Mouse (Mus musculus) erythroblast, embryonic 14.5 days (primary cell): Measurements from ENCODE around the gene Hc. TPM values are rescaled to one million over a fixed set of nuclear protein-coding genes. Genes with fewer than 3 reads are reported as not detected.

Experiments used
- H3K27me3 ChIP-seq: 2 replicates; pipeline ENCODE4 v1.6.1; 2012; ENCODE audit warnings: inconsistent platforms; ENCODE audit not compliant: control insufficient read depth
- H3K36me3 ChIP-seq: 2 replicates; pipeline ENCODE4 v1.6.1; 2012; ENCODE audit warnings: mild to moderate bottlenecking, inconsistent platforms; ENCODE audit not compliant: control insufficient read depth
- H3K4me1 ChIP-seq: 2 replicates; pipeline ENCODE4 v1.6.1; 2012; ENCODE audit warnings: inconsistent platforms; ENCODE audit not compliant: control insufficient read depth
- H3K4me3 ChIP-seq: replicated peaks from 2 replicates; pipeline ENCODE3; 2012; ENCODE audit warnings: moderate library complexity, mild to moderate bottlenecking, inconsistent platforms
- H3K9me3 ChIP-seq: 2 replicates; pipeline ENCODE4 v1.6.1; 2012; ENCODE audit warnings: low read length, inconsistent platforms, mixed read lengths; ENCODE audit not compliant: control insufficient read depth
- GATA1 ChIP-seq: IDR thresholded peaks from 2 replicates; pipeline ENCODE4 v1.6.1; 2012; ENCODE audit warnings: low read length, inconsistent platforms, mixed read lengths
- TAL1 ChIP-seq: IDR thresholded peaks from 3 replicates; pipeline ENCODE4 v1.6.1; 2012; ENCODE audit warnings: low read length, inconsistent platforms, mixed read lengths
- polyA plus RNA-seq: library from polyadenylated mRNA; stranded (reverse); fragments of >175 nt; gene quantifications from 2 replicates; pipeline ENCODE4 v1.2.3, GENCODE M21; 2012

Hc gene
- not detected in 2 replicates for polyA plus RNA-seq

DNA sequence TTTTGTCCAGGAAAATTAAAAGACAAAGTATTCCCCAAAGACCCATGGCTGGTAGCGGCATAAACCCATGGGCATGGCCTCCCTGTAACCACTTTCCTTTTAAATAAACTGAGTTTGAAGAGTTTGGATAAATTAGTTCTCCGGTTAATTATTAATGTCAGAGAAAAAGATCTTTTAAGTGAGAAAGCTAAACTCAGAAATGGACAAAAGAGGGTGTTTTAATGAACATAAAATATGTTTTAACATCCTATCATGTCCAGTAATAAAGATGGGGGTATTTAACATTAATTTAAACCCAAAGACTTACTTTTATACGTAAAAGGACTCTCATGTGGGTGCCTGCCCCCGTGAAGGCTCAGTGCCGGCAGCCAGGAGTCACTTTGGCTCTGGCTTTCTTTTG is at the start of gene Hc:
Gene Hc (minus strand): TSS at position 101 of the 400 bp plus-strand sequence.
- Histone ChIP-seq H3K27me3 (no peaks in the 10 kb centered on the region), H3K36me3 (no peaks in the 10 kb centered on the region), H3K4me1 (no peaks in the 10 kb centered on the region), H3K9me3 (no peaks in the 10 kb centered on the region), H3K4me3 (peak within 1 kb of the TSS; percentile 22)
- TF ChIP-seq GATA1: no peak
- TF ChIP-seq TAL1: no peak

DNA sequence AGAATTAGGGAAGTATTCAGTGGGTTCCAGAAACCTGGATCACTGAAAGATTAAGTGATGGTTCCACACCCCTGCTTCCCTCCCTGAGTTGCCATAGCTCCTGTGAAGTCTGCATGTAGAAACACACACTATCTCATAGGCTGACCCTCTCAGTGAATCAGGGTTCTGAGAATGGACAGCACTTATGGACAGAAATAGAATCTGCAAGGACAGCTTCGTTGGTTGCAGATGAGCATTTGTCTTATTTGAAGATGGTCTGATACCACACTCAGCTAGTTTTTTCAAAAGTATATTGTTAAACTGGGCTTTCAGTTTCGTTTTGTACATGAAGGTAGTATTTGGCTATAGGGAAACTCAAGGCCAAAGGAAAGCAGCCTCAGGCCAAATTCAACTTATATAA is 49.3 kb upstream of the Hc start:
- TF ChIP-seq TAL1 (no peak), GATA1 (no peak)
- Histone ChIP-seq H3K4me1 (peaks cover 31% of the 10 kb centered on the region), H3K36me3 (peaks cover 13% of the 10 kb centered on the region), H3K27me3 (no peaks in the 10 kb centered on the region), H3K9me3 (no peaks in the 10 kb centered on the region), H3K4me3 (peak overlapping the region; percentile 81)

DNA sequence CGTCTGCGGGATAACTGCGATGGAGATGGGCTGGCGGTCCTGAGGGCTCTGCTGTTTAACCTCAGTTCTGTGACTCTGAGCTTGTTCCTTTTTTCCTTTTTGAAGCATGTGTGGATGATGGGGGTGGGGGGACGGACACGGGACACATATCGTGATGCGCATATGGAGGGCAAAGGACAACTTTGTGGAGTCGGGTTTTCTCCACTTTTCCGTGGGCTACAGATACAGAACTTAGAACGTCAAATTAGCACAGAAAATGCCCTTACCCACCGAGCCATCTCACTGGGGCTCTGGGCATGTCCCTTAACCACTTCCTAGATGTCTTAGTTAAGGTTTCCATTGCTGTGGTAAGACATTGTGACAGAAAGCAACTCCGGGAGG is 48.7 kb upstream of the Hc start:
- Histone ChIP-seq H3K4me1 (peaks cover 31% of the 10 kb centered on the region), H3K27me3 (no peaks in the 10 kb centered on the region), H3K36me3 (peaks cover 10% of the 10 kb centered on the region), H3K4me3 (peak overlapping the region; percentile 81), H3K9me3 (no peaks in the 10 kb centered on the region)
- no peak for TF ChIP-seq TAL1
- no peak for TF ChIP-seq GATA1

DNA sequence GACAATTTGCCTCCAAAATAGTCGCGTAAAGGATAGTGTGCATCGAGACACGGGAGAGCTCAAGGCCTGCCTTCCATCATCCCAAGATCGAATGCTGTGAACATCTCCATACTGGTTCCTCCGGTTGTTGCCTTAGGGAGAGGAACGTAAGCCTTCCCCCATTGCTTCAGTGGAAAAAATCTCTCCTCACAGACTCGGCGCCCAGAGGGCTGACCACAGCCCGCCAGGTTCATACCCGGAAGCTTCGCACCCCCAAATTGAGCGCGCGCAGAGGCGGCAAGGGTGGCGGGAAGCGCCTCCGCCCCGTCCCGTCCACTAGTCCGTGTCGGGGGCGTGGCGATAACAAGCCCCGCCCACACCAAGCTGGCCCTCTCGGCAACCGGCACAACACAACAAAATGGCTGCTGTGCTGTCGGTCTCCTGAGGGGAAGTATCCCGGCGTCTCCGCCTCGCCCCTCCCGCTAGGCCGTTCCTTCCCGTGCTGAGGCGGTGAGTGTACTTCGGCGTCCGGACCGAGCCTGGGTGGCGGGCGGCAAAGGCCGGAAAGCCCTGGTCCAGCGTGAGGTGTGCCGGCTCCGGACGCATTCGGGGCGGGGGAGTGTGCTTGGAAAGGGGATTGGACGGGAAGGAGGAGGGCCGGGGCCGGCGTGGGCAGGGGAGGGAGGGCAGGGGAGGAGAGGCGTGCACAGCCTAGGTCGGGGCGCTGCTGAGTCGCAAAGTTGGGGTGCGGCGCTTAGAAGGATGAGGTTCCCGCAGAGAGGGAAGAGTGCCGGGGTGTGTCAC is 48.1 kb upstream of the Hc start, which contains the start of gene Cntrl:
Gene Cntrl (plus strand): TSS at position 352 of the 783 bp plus-strand sequence.
- Histone ChIP-seq H3K4me1 (peaks cover 31% of the 10 kb centered on the region), H3K4me3 (peak within 1 kb of the TSS; percentile 81), H3K36me3 (peaks cover 6% of the 10 kb centered on the region; the same call in 1 of the 2 replicates), H3K27me3 (no peaks in the 10 kb centered on the region), H3K9me3 (no peaks in the 10 kb centered on the region)
- TF ChIP-seq GATA1: 0 out of 2 replicates have a peak, but pooled peaks have one; percentile 12
- TF ChIP-seq TAL1: no peak

DNA sequence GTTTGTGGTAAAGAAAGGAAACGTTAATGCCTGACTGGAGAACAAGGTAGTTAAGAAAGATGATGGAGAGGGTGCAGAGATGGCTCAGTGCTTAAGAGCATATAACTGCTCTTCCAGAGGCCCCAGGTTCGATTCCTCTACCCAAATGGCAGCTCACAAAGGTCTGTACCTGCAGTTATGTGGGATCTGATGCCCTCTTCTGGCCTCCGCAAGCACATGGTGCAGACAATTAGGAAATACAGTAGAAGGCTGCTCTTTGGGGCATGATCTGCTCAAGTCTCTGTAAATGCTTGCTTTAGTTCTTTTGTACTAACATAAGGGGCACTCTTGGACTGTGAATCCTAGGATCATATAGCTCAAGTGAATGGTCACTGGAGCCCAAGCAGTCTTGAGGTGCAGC is 47.5 kb upstream of the Hc start:
- TF ChIP-seq TAL1 (no peak), GATA1 (no peak)
- Histone ChIP-seq H3K27me3 (no peaks in the 10 kb centered on the region), H3K4me3 (peak overlapping the region; percentile 81), H3K9me3 (no peaks in the 10 kb centered on the region), H3K4me1 (peaks cover 31% of the 10 kb centered on the region), H3K36me3 (peaks cover 4% of the 10 kb centered on the region; the same call in 1 of the 2 replicates)

DNA sequence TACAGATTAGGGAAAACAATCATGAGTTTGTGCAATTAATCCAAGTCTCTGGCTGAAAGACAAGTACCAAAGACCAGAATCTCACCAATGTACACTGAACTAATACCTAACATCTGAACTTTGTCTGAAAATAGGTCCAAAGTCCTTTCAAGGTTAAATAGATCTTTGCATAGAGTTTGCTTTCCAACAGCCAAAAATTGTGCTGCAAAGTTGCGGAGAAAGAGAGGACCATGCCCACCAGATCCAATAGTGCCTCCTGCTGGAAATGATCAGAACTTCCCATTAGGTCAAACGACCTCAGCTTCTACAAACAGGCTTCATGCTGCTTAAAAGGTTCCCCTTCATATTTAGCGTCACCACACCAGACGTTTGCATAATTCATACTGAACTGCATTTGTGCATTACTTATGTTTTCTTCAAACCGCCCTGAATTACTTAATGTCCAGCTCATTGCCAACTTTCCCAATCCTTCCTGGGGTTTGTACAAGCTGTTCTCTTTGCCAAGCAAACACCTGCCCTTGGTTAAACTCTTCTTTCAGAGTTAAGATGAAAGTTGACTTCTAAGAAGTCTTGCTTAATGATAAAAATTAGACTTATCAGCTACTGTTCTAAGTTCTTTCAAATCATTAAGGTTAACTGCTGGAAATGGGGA is 46.9 kb upstream of the Hc start:
- no peak for TF ChIP-seq TAL1
- no peak for TF ChIP-seq GATA1
- Histone ChIP-seq H3K4me3 (no peak overlapping the region), H3K27me3 (no peaks in the 10 kb centered on the region), H3K4me1 (peaks cover 31% of the 10 kb centered on the region), H3K9me3 (no peaks in the 10 kb centered on the region), H3K36me3 (peaks cover 2% of the 10 kb centered on the region; the same call in 1 of the 2 replicates)

DNA sequence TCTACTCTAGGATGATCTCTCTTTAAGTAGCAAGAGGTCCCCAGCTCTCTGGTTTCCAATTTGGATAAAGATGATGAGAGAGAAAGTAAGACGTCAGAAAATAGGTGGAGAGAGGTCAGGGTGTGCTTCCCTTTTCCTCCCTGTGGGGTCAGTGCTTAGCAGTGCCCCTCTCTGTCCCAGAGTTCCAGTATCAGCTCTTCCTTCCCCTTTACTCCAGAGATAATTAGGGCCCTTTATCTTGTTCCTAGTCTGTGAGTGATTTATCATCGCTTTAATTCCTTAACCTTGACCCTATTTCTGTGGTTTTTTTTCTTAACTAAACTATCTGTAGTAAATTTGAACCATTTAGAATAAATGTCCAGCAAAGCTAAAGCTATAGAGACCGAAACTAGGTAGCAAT is 43.6 kb upstream of the Hc start:
- H3K9me3 ChIP-seq: no peaks in the 10 kb centered on the region
- H3K4me3 ChIP-seq: no peak overlapping the region
- H3K27me3 ChIP-seq: no peaks in the 10 kb centered on the region
- TF ChIP-seq TAL1 (no peak), GATA1 (no peak)
- peaks cover 15% of the 10 kb centered on the region for H3K4me1 ChIP-seq
- H3K36me3 ChIP-seq: no peaks in the 10 kb centered on the region

DNA sequence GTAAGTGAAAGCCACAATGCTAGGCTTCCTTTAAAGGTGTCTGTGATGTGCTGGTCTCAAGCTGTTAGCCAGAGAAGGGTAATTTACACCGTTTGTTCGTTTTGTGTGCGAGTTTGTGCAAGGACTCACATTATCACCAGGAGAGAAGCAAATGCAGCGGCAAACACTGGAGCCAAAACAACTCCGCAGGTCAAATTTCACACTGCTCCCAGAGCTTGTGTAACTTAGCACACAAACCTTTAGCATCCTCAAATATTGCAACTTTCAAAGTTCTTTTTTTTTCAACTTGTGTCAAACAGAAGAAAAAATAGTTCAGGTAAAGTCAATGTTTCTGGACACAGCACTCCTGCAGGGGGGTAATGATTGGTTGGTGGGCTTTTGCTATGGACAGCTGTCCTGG is 42.3 kb upstream of the Hc start:
- Histone ChIP-seq H3K9me3 (no peaks in the 10 kb centered on the region), H3K4me3 (no peak overlapping the region), H3K27me3 (no peaks in the 10 kb centered on the region), H3K4me1 (peaks cover 3% of the 10 kb centered on the region), H3K36me3 (no peaks in the 10 kb centered on the region)
- no peak for TF ChIP-seq GATA1
- TF ChIP-seq TAL1: no peak

DNA sequence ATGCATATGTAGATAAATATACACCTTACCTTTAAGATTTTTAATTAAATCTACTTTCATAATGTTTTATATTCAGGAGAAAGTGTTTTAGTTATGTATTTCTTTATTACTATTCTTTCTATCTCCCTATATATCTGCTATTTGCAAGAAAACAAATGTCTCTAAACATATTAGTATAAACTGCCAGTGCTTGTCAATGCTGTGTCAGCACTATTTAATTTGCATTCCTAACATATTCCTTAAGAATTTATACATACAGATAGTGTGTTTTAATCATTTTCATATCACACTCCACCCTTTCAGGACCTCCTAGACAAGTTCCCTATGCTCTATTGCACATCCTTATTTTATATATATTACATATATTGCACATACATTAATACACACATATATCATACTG is 41.5 kb upstream of the Hc start:
- no peaks in the 10 kb centered on the region for H3K36me3 ChIP-seq
- no peaks in the 10 kb centered on the region for H3K27me3 ChIP-seq
- no peaks in the 10 kb centered on the region; the same call in 1 of the 2 replicates for H3K4me1 ChIP-seq
- 0 out of 2 replicates have a peak, but pooled peaks cover 1% of the 10 kb centered on the region for H3K9me3 ChIP-seq
- H3K4me3 ChIP-seq: no peak overlapping the region
- TF ChIP-seq TAL1 (no peak), GATA1 (no peak)
